Mouse (Mus musculus) skeletal muscle tissue, adult 2 months (tissue): ENCODE measurements around the gene Slc25a39.
A peak's percentile ranks its signal among the peaks of the same experiment; 100 is the strongest.
"Not testable (repeated sequence)": the region's sequence is repeated elsewhere in the genome, so short reads cannot be mapped to it uniquely, and the experiment has no call there.

Experiments used
- DNase-seq: peaks from one replicate; pipeline ENCODE4 v3.0.0-alpha.2; 2012; ENCODE audit warnings: low read depth, low spot score

Slc25a39 gene

GRCm38 (mm10) chr11:102395250-102395649 is 12.5 kb downstream of the Slc25a39 start:
- no peak for DNase-seq

DNA sequence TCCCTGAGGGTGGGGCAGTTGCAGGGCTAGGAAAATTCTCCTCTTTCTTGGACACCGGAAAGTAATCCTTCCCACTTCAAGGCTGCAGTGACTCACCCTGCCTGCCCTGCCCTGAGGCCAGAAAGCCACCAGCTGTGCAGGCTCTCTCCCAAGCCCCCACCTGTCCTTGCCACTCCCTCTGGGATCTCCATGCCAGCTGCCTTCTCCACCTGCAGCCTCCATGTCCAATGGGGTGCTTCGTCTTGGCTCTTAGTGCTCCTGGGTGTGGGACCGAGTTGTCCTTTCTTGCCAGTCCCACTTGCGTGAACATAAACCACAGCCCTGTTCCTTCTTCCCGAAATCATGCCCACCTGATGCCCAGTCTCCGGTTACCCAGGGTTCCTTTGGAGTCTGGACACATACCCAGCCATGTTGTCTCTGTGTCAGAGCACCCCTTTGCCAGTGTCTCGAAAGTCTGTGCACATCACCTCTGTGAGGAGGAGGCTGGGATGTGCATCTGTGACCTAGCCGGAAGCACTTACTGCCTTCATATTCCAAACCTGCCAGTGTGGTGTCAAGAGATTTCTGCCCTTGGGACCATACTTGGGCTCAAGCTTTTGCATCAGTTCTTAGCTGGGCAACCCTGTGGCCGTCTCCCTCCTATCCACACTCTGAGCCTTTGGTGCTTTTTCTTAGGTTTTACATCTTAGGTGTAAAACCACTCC is 13.2 kb downstream of the Slc25a39 start:
- DNase-seq, result no peak

GRCm38 (mm10) chr11:102393719-102394420 is 13.9 kb downstream of the Slc25a39 start:
- DNase-seq, result no peak

- peak; percentile 44 for DNase-seq
Observed at GRCm38 (mm10) chr11:102393238-102393634, 14.5 kb downstream of the Slc25a39 start, which contains the start of gene Rundc3a. Gene Rundc3a, plus strand, starts transcription at chr11:102393403.

DNA sequence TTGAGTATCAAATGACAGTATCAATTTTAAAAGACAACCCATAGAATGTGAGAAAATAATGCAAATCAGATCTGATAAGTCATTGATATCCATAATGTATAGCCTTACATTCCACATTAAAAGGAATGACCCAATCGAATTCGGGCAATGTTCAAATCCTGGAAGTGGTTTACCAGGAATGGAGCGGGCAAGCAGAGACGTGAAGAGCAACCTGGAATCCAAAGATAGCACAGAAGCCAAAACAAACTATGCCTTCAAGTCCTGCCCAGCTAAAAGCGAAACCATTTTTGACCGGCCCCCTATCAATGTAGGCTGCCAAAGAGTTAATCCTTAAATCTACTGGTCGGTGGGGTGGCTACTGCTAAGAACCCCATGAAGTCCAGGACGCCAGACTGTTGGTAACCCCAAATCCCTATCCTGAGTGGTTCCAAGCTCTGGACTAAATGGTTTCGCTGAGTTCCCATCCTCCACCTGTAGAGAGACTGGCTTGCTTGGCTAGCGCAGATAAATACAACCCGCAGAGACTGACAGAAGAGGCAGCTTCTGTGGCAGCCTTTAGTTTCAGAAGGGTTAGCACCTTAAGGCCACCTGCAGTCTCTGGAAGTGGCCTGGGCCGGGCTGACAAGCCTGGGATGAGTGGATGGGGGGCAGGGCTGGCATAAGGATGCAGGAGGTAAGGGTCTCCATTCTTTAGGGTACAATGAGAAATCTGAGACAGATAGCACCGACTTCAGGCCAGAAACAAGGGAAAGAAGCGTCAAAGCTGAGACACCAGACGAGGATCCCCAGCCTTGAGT is 15.1 kb downstream of the Slc25a39 start:
- no peak for DNase-seq

- not testable (repeated sequence) for DNase-seq
Observed at GRCm38 (mm10) chr11:102389436-102389835, 18.3 kb downstream of the Slc25a39 start.

DNA sequence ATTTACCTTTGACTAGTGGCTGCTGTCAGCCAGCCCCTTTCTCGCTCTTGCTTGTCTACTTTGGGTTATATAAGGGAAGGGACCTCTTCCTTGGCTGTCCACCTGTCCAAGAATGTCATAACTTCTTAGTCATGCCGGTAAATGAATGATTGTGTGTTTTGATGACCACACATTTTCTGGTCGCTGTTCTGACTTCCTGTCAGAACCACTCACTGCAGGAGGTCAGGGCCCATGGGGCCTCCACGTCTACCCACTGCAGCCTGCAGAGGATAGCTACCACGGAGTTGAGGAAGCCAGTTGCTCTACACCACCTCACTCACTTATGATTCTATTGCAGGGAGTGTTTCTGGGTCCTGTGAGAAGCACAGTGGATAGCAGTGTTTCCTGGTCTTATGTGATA is 21.6 kb downstream of the Slc25a39 start:
- no peak for DNase-seq

- no peak for DNase-seq
Observed at GRCm38 (mm10) chr11:102385075-102385474, 22.7 kb downstream of the Slc25a39 start.

DNA sequence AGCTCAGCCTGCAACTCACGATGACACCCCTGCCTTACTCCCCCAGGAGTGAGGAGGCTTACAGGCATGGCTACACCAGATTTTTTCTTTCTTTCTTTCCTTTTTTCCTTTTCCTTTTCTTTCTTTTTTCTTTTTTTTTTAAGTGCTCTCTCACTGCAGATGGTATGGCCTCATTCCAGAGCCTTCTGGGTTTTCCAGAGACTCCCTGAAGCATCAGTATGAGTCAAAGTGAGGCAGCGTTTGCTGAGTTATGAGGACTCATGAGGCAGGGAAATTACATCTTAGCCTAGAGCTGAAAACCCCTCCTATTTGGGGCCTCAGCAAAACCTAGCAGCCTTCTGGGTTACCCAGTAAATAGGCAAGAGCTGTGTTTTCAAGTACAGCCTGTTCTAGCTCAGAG is 23.3 kb downstream of the Slc25a39 start:
- DNase-seq, result no peak

DNA sequence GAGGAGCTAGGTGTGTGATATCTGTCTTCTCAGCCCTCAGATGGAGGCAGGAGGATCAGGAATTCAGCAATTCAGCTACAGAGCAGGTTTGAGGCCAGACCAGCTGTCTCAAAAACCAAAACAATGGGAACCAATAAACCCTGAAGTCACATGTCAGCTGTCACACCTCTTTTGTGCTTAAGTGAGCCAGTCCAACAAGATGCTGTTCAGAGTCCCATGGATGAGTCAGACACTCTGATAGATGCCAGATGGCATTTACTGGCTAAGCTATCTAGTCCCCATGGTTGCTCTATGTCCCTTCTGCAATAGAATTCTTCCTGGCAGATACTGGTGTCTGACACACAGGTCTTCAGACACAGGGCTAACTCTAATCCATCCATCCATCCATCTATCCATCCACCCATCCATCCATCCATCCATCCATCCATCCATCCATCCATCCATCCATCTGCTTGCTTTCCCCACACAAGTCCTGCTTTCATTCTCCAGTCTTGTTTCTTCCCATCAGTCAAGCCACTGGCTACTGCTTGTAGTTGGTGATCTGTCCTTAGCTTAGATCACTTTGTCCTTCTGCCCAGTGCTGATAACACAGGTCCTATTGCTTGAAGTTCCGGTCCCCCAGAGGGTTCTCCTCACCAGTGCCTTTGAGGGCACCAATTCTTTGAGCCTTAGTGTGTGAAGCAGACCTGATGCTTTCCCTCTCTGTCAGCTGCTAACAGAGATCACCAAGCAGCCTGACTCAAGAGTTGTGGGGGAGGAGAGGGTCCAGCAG is 24.2 kb downstream of the Slc25a39 start:
- no peak for DNase-seq

GRCm38 (mm10) chr11:102382794-102383193 is 25.0 kb downstream of the Slc25a39 start:
- DNase-seq, result no peak

- DNase-seq, result no peak
Observed at GRCm38 (mm10) chr11:102381341-102382100, 26.2 kb downstream of the Slc25a39 start.

GRCm38 (mm10) chr11:102380091-102380490 is 27.7 kb downstream of the Slc25a39 start:
- DNase-seq, result no peak

- no peak for DNase-seq
Observed at GRCm38 (mm10) chr11:102377186-102377585, 30.6 kb downstream of the Slc25a39 start.

- DNase-seq, result no peak
Observed at GRCm38 (mm10) chr11:102376196-102376835, 31.4 kb downstream of the Slc25a39 start.

- peak; percentile 56 for DNase-seq
Observed at GRCm38 (mm10) chr11:102375196-102376173, 32.3 kb downstream of the Slc25a39 start.

- no peak for DNase-seq
Observed at GRCm38 (mm10) chr11:102374108-102374725, 33.5 kb downstream of the Slc25a39 start.

DNA sequence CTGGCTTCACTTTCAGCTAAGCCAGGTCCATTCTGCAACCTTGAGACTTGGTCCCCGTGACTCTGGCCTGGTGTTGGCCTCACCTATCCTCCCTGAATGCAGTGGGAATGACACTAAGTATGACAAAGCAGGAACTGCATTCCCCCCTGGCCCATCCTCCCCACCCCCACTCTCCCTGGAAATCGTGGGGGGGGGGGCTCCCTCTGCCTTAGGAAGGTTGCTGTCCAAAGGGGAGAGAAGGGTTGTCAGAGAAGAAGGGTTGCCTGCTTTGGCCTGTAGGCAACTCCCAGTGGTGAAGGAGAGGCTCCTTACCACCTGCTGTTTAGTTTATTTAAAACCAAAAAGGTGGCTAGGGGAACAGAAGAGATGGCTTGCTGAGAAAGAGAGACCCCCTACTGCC is 34.1 kb downstream of the Slc25a39 start:
- no peak for DNase-seq

DNA sequence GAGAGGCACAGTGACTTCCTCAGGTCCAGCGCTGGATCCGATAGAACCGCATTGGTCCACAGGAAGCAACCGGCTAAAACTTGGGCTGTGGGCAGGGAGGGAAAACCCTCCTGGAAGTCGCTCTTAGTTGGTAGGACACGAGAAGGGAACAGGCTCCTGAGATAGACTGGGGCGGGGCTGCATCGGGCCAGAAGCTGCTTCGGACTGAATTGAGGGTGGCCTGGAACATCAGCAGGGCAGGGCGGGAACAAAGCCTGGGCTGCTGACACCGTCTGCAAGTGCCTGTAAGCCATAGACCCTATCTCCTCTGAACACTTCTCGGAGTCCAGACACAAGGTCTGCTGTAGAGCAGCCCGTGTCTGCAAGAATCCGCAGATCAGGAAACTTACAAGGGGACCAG is 34.8 kb downstream of the Slc25a39 start:
- DNase-seq, result no peak
